Mouse (Mus musculus): ENCODE data around the gene Ppp1r13b. TPM values are rescaled to one million over a fixed set of nuclear protein-coding genes. Genes with fewer than 3 reads are reported as not detected.

Ppp1r13b gene
- polyA plus RNA-seq, 1 experiment from 2014 or later: 11.5 TPM

- ATAC-seq (ENCODE audit: insufficient number of reproducible peaks, insufficient read depth, low FRiP score, low TSS enrichment, low read depth): no peak
- WGBS: 95% methylated on average over 3 of the region's 3 CpGs
- H3K27ac ChIP-seq: no peak overlapping the region
Observed at GRCm38 (mm10) chr12:111875499-111875898, 32.4 kb downstream of the Ppp1r13b start.

GRCm38 (mm10) chr12:111874601-111875140 is 33.2 kb downstream of the Ppp1r13b start:
- Histone ChIP-seq H3K9me3 (no peaks in the 10 kb centered on the region), H3K27ac (no peak overlapping the region), H3K27me3 (no peaks in the 10 kb centered on the region), H3K4me2 (no peak overlapping the region), H3K4me1 (replicated peaks) (no peaks in the 10 kb centered on the region), H3K36me3 (no peaks in the 10 kb centered on the region), H3K4me3 (replicated peaks) (no peak overlapping the region), H3K9ac (replicated peaks) (no peak overlapping the region)
- ATAC-seq (ENCODE audit: insufficient number of reproducible peaks, insufficient read depth, low FRiP score, low TSS enrichment, low read depth): no peak
- WGBS: 86% methylated on average over 1 of the region's 1 CpGs

More at GRCm38 (mm10) chr12:111875499-111875898, 32.4 kb downstream of the Ppp1r13b start:
- Histone ChIP-seq H3K36me3 (no peaks in the 10 kb centered on the region), H3K9me3 (no peaks in the 10 kb centered on the region), H3K27me3 (no peaks in the 10 kb centered on the region), H3K4me3 (replicated peaks) (no peak overlapping the region), H3K4me1 (replicated peaks) (no peaks in the 10 kb centered on the region), H3K4me2 (no peak overlapping the region), H3K9ac (replicated peaks) (no peak overlapping the region)

- H3K9me3 ChIP-seq: no peaks in the 10 kb centered on the region
- no peak overlapping the region for H3K27ac ChIP-seq
- no peak for ATAC-seq (ENCODE audit: insufficient number of reproducible peaks, insufficient read depth, low FRiP score, low TSS enrichment, low read depth)
- no peaks in the 10 kb centered on the region for H3K36me3 ChIP-seq
- no peak overlapping the region for H3K9ac ChIP-seq (replicated peaks)
- no peaks in the 10 kb centered on the region for H3K27me3 ChIP-seq
- H3K4me3 ChIP-seq (replicated peaks): no peak overlapping the region
- H3K4me2 ChIP-seq: no peak overlapping the region
- no peaks in the 10 kb centered on the region for H3K4me1 ChIP-seq (replicated peaks)
- 86% methylated on average over 5 of the region's 5 CpGs for WGBS
Observed at GRCm38 (mm10) chr12:111872079-111872478, 35.8 kb downstream of the Ppp1r13b start.

- Histone ChIP-seq H3K4me2 (no peak overlapping the region), H3K9me3 (no peaks in the 10 kb centered on the region), H3K36me3 (no peaks in the 10 kb centered on the region), H3K4me1 (replicated peaks) (no peaks in the 10 kb centered on the region), H3K27me3 (no peaks in the 10 kb centered on the region), H3K9ac (replicated peaks) (no peak overlapping the region), H3K4me3 (replicated peaks) (no peak overlapping the region), H3K27ac (no peak overlapping the region)
- no peak for ATAC-seq (ENCODE audit: insufficient number of reproducible peaks, insufficient read depth, low FRiP score, low TSS enrichment, low read depth)
- 89% methylated on average over 7 of the region's 7 CpGs for WGBS
Observed at GRCm38 (mm10) chr12:111870811-111871210, 37.1 kb downstream of the Ppp1r13b start.

- no peaks in the 10 kb centered on the region for H3K27me3 ChIP-seq
Observed at GRCm38 (mm10) chr12:111869806-111870205, 38.1 kb downstream of the Ppp1r13b start.

GRCm38 (mm10) chr12:111864206-111864824 is 43.6 kb downstream of the Ppp1r13b start:
- H3K27me3 ChIP-seq: no peaks in the 10 kb centered on the region
- no peaks in the 10 kb centered on the region for H3K4me1 ChIP-seq (replicated peaks)
- no peak overlapping the region for H3K4me2 ChIP-seq
- H3K9ac ChIP-seq (replicated peaks): no peak overlapping the region
- WGBS: 86% methylated on average over 4 of the region's 4 CpGs
- no peak overlapping the region for H3K27ac ChIP-seq
- no peak overlapping the region for H3K4me3 ChIP-seq (replicated peaks)
- H3K9me3 ChIP-seq: no peaks in the 10 kb centered on the region
- ATAC-seq (ENCODE audit: insufficient number of reproducible peaks, insufficient read depth, low FRiP score, low TSS enrichment, low read depth): no peak
- peaks cover 6% of the 10 kb centered on the region; the same call in 1 of the 2 replicates for H3K36me3 ChIP-seq

More at GRCm38 (mm10) chr12:111869806-111870205, 38.1 kb downstream of the Ppp1r13b start:
- WGBS: 87% methylated on average over 1 of the region's 1 CpGs
- ATAC-seq (ENCODE audit: insufficient number of reproducible peaks, insufficient read depth, low FRiP score, low TSS enrichment, low read depth): no peak
- no peak overlapping the region for H3K4me2 ChIP-seq
- H3K36me3 ChIP-seq: no peaks in the 10 kb centered on the region
- H3K4me3 ChIP-seq (replicated peaks): no peak overlapping the region
- H3K9ac ChIP-seq (replicated peaks): no peak overlapping the region
- no peaks in the 10 kb centered on the region for H3K4me1 ChIP-seq (replicated peaks)
- no peak overlapping the region for H3K27ac ChIP-seq
- no peaks in the 10 kb centered on the region for H3K9me3 ChIP-seq

GRCm38 (mm10) chr12:111855448-111855847 is 52.5 kb downstream of the Ppp1r13b start:
- no peaks in the 10 kb centered on the region for H3K9me3 ChIP-seq
- peaks cover 5% of the 10 kb centered on the region; the same call in 1 of the 2 replicates for H3K4me1 ChIP-seq (replicated peaks)
- no peak overlapping the region for H3K4me2 ChIP-seq
- peaks cover 3% of the 10 kb centered on the region; the same call in 1 of the 2 replicates for H3K36me3 ChIP-seq
- no peak overlapping the region for H3K9ac ChIP-seq (replicated peaks)
- H3K27ac ChIP-seq: no peak overlapping the region
- H3K27me3 ChIP-seq: no peaks in the 10 kb centered on the region
- no peak for ATAC-seq (ENCODE audit: insufficient number of reproducible peaks, insufficient read depth, low FRiP score, low TSS enrichment, low read depth)
- WGBS: 97% methylated on average over 2 of the region's 2 CpGs
- H3K4me3 ChIP-seq (replicated peaks): no peak overlapping the region

- WGBS: 65% methylated on average over 4 of the region's 4 CpGs
- no peaks in the 10 kb centered on the region for H3K9me3 ChIP-seq
- H3K4me1 ChIP-seq (replicated peaks): peaks cover 5% of the 10 kb centered on the region; the same call in 1 of the 2 replicates
- peaks cover 3% of the 10 kb centered on the region for H3K36me3 ChIP-seq
- ATAC-seq (ENCODE audit: insufficient number of reproducible peaks, insufficient read depth, low FRiP score, low TSS enrichment, low read depth): no peak
- no peak overlapping the region for H3K9ac ChIP-seq (replicated peaks)
- no peak overlapping the region for H3K4me2 ChIP-seq
- no peak overlapping the region for H3K4me3 ChIP-seq (replicated peaks)
- no peak overlapping the region for H3K27ac ChIP-seq
- no peaks in the 10 kb centered on the region for H3K27me3 ChIP-seq
Observed at GRCm38 (mm10) chr12:111853546-111853945, 54.4 kb downstream of the Ppp1r13b start.

GRCm38 (mm10) chr12:111853011-111853436 is 54.9 kb downstream of the Ppp1r13b start:
- H3K4me3 ChIP-seq (replicated peaks): no peak overlapping the region
- no peaks in the 10 kb centered on the region for H3K9me3 ChIP-seq
- no peak overlapping the region for H3K27ac ChIP-seq
- ATAC-seq (ENCODE audit: insufficient number of reproducible peaks, insufficient read depth, low FRiP score, low TSS enrichment, low read depth): no peak
- WGBS: 45% methylated on average over 10 of the region's 10 CpGs
- no peak overlapping the region for H3K4me2 ChIP-seq
- no peaks in the 10 kb centered on the region for H3K27me3 ChIP-seq
- no peak overlapping the region for H3K9ac ChIP-seq (replicated peaks)
- H3K36me3 ChIP-seq: peaks cover 3% of the 10 kb centered on the region
- peaks cover 5% of the 10 kb centered on the region; the same call in 1 of the 2 replicates for H3K4me1 ChIP-seq (replicated peaks)

GRCm38 (mm10) chr12:111851745-111852144 is 56.2 kb downstream of the Ppp1r13b start:
- H3K9me3 ChIP-seq: no peaks in the 10 kb centered on the region
- H3K27me3 ChIP-seq: no peaks in the 10 kb centered on the region
- ATAC-seq (ENCODE audit: insufficient number of reproducible peaks, insufficient read depth, low FRiP score, low TSS enrichment, low read depth): no peak
- WGBS: 85% methylated on average over 5 of the region's 5 CpGs
- no peak overlapping the region for H3K27ac ChIP-seq
- no peak overlapping the region for H3K9ac ChIP-seq (replicated peaks)
- no peak overlapping the region for H3K4me3 ChIP-seq (replicated peaks)
- H3K4me1 ChIP-seq (replicated peaks): peaks cover 5% of the 10 kb centered on the region; the same call in 1 of the 2 replicates
- no peaks in the 10 kb centered on the region; the same call in 1 of the 2 replicates for H3K36me3 ChIP-seq
- no peak overlapping the region for H3K4me2 ChIP-seq

GRCm38 (mm10) chr12:111851235-111851634 is 56.7 kb downstream of the Ppp1r13b start:
- Histone ChIP-seq H3K36me3 (no peaks in the 10 kb centered on the region; the same call in 1 of the 2 replicates), H3K9me3 (no peaks in the 10 kb centered on the region), H3K4me3 (replicated peaks) (no peak overlapping the region), H3K27me3 (no peaks in the 10 kb centered on the region), H3K27ac (no peak overlapping the region), H3K9ac (replicated peaks) (no peak overlapping the region), H3K4me1 (replicated peaks) (peaks cover 5% of the 10 kb centered on the region; the same call in 1 of the 2 replicates), H3K4me2 (no peak overlapping the region)
- no peak for ATAC-seq (ENCODE audit: insufficient number of reproducible peaks, insufficient read depth, low FRiP score, low TSS enrichment, low read depth)
- 47% methylated on average over 2 of the region's 2 CpGs for WGBS
